Mouse (Mus musculus) cerebellum, postnatal 14 days (tissue): ENCODE data around the gene Brpf3.

Experiments
- DNase-seq, 2 experiments: peaks; one replicate each; pipeline ENCODE4 v3.0.0; 2021; ENCODE audit warnings: mixed read lengths in 2 of 2

Gene Brpf3

GRCm38 (mm10) chr17:28875316-28875715, 74.4 kb downstream of the Brpf3 start:
- DNase-seq = peak; percentile 62 to 66

DNA sequence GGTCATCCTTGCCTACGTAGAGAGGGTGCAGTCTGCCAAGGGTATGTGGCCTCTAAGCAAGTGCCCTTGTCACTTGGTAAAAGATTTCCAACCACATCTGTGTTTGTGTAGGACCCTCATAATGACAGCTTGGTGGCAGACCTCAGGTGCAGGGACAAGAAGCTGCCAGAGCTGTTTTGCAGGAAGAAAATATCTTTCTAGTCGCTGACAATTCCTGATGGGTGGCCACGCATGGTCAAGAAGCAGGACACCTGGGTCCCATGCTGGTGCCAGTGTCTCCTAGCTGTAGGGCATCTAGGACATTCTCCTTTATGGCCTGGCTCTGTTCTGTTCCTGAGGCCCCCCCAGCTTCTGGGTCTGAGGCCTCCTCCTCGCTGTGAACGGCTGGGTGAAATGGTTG, 75.4 kb downstream of the Brpf3 start:
- DNase-seq = no peak

- peak in 1 of 2 experiments; percentile 67 for DNase-seq
Observed at GRCm38 (mm10) chr17:28876821-28877220, 75.9 kb downstream of the Brpf3 start.

DNA sequence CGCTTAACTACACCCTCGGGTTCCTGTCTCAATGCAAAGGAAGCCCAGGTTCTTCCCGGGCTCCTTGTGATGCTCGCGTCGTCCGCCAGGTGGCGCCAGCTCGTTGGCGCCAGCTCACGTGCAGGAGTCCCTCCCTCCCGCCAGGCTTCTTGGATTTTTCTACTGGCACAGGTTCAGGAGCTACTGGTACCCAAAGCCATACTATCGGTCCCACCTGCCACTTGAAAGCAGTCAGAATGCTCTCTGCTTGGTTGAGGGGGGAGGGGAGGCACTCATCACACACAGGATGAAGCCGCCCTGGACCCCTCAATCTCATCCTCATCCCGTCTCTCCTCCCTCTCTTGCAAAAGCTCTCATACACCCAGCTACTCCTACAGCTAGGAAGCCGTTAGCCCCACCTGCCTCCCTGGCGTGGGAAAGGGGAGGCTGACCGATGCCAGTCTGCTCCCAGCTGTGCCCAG, 79.1 kb downstream of the Brpf3 start:
- DNase-seq = peak; percentile 91 to 94

GRCm38 (mm10) chr17:28882316-28882715, 81.4 kb downstream of the Brpf3 start:
- DNase-seq = peak; percentile 65 to 71

- no peak for DNase-seq
Observed at GRCm38 (mm10) chr17:28882810-28883209, 81.9 kb downstream of the Brpf3 start.

DNA sequence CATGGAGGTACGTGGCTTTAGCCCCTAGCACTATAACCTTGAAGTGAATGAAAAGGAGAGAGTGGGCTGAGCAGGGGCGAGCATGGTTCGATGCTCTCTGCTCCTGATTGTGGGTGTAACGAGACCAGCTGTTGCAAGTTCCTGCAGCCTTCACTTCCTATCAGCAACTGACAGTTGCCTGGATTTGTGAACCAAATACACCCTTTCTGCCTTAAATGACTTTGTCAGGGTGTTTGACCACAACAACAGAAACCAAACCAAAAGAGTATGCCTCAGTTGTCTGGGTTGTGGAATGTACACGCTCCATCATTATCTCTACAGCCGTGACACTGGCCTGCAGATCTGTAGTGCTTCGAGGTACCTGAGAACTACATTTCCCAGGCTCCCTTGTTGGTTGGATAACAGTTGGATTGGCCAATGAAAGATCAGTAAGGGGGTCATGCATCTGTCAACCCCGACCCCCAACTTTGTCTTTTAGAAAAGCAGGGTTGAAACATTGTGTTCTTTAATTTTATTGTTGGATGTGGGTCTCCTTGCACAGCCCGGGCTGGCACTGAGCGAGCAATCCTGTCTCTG, 83.1 kb downstream of the Brpf3 start:
- DNase-seq = no peak

- DNase-seq = no peak
Observed at GRCm38 (mm10) chr17:28885231-28885630, 84.3 kb downstream of the Brpf3 start.

- no peak for DNase-seq
Observed at GRCm38 (mm10) chr17:28886266-28886665, 85.4 kb downstream of the Brpf3 start.
